Mouse (Mus musculus): Measurements from ENCODE around the gene Mdfic. TPM values are rescaled to one million over a fixed set of nuclear protein-coding genes. Genes with fewer than 3 reads are reported as not detected.
A peak's percentile ranks its signal among the peaks of the same experiment; 100 is the strongest.

Mdfic gene
- polyA plus RNA-seq, 1 experiment: 5.4 TPM

DNA sequence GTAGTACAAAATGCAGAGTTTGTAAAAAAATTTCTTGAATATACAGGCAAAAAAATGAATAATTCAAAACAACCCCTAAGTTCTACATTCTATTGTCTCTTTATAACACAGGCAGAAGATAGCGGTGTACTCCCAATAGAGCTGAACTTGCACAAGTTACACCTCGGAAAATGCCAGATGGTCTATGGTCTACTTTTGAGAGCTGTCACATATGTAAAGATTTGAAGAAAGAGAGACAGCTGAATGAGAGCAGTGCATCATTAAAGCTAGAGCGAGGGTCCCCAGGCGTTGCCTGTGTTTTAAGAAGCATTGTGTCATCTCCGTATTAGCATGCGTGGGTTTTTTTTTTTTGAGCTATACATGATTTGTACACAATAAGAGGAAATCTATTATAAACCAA lies 47.0 kb downstream of the Mdfic start:
- H3K36me3 ChIP-seq (ENCODE audit: control insufficient read depth, insufficient read depth, low read length, poor library complexity, severe bottlenecking): no peaks in the 10 kb centered on the region
- no peaks in the 10 kb centered on the region for H3K4me1 ChIP-seq (ENCODE audit: control insufficient read depth, insufficient read depth, low read length)
- H3K9me3 ChIP-seq (replicated peaks; ENCODE audit: control insufficient read depth, insufficient read depth, low read length, poor library complexity, severe bottlenecking): no peaks in the 10 kb centered on the region
- no peaks in the 10 kb centered on the region for H3K27me3 ChIP-seq (ENCODE audit: control insufficient read depth, insufficient read depth, low read length, poor library complexity, severe bottlenecking)
- no peak for TF ChIP-seq EP300 (IDR thresholded peaks at IDR 0.05; ENCODE audit: insufficient read depth, low read depth, low read length)
- no peak for TF ChIP-seq POLR2A (IDR thresholded peaks at IDR 0.05; ENCODE audit: insufficient read depth, low read length)
- TF ChIP-seq CTCF (IDR thresholded peaks at IDR 0.05; ENCODE audit: low read depth, low read length): no peak
- H3K27ac ChIP-seq (ENCODE audit: insufficient read depth, low read length): no peak overlapping the region
- H3K4me3 ChIP-seq (ENCODE audit: low read depth, low read length): no peak overlapping the region
- no peak overlapping the region for H3K9ac ChIP-seq (ENCODE audit: low read depth, poor library complexity, severe bottlenecking)

GRCm38 (mm10) chr6:15770128-15770527 lies 49.7 kb downstream of the Mdfic start:
- no peaks in the 10 kb centered on the region for H3K9me3 ChIP-seq (replicated peaks; ENCODE audit: control insufficient read depth, insufficient read depth, low read length, poor library complexity, severe bottlenecking)
- no peak overlapping the region for H3K4me3 ChIP-seq (ENCODE audit: low read depth, low read length)
- no peaks in the 10 kb centered on the region for H3K36me3 ChIP-seq (ENCODE audit: control insufficient read depth, insufficient read depth, low read length, poor library complexity, severe bottlenecking)
- H3K9ac ChIP-seq (ENCODE audit: low read depth, poor library complexity, severe bottlenecking): no peak overlapping the region
- no peaks in the 10 kb centered on the region for H3K27me3 ChIP-seq (ENCODE audit: control insufficient read depth, insufficient read depth, low read length, poor library complexity, severe bottlenecking)
- TF ChIP-seq CTCF (IDR thresholded peaks at IDR 0.05; ENCODE audit: low read depth, low read length): no peak
- no peak for TF ChIP-seq EP300 (IDR thresholded peaks at IDR 0.05; ENCODE audit: insufficient read depth, low read depth, low read length)
- no peak for TF ChIP-seq POLR2A (IDR thresholded peaks at IDR 0.05; ENCODE audit: insufficient read depth, low read length)
- no peaks in the 10 kb centered on the region for H3K4me1 ChIP-seq (ENCODE audit: control insufficient read depth, insufficient read depth, low read length)
- H3K27ac ChIP-seq (ENCODE audit: insufficient read depth, low read length): no peak overlapping the region

GRCm38 (mm10) chr6:15777070-15777469 lies 56.6 kb downstream of the Mdfic start:
- no peaks in the 10 kb centered on the region for H3K4me1 ChIP-seq (ENCODE audit: control insufficient read depth, insufficient read depth, low read length)
- H3K9ac ChIP-seq (ENCODE audit: low read depth, poor library complexity, severe bottlenecking): no peak overlapping the region
- no peak overlapping the region for H3K4me3 ChIP-seq (ENCODE audit: low read depth, low read length)
- no peaks in the 10 kb centered on the region for H3K36me3 ChIP-seq (ENCODE audit: control insufficient read depth, insufficient read depth, low read length, poor library complexity, severe bottlenecking)
- H3K9me3 ChIP-seq (replicated peaks; ENCODE audit: control insufficient read depth, insufficient read depth, low read length, poor library complexity, severe bottlenecking): no peaks in the 10 kb centered on the region
- H3K27ac ChIP-seq (ENCODE audit: insufficient read depth, low read length): no peak overlapping the region
- TF ChIP-seq EP300 (IDR thresholded peaks at IDR 0.05; ENCODE audit: insufficient read depth, low read depth, low read length) (no peak), POLR2A (IDR thresholded peaks at IDR 0.05; ENCODE audit: insufficient read depth, low read length) (no peak), CTCF (IDR thresholded peaks at IDR 0.05; ENCODE audit: low read depth, low read length) (no peak)
- H3K27me3 ChIP-seq (ENCODE audit: control insufficient read depth, insufficient read depth, low read length, poor library complexity, severe bottlenecking): no peaks in the 10 kb centered on the region

DNA sequence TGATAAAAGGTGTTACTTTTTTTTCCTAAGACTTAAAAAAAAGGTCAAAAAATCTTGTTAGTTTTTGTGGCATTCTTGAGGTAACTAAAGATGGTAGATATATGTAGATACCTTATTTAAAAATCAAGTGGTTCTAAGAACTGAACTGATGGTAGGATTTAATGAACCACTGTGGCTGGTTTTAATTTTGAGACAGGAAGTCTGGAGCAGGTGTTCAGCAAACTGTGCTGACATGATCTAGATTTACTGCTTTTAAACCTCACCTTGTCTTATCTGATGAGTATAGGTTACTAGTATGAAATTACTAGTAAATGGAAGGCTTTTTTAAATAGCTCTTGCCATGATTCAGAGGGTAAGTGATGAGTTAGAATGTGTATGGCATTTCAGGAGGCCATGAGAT lies 59.7 kb downstream of the Mdfic start:
- no peak for TF ChIP-seq CTCF (IDR thresholded peaks at IDR 0.05; ENCODE audit: low read depth, low read length)
- no peak for TF ChIP-seq EP300 (IDR thresholded peaks at IDR 0.05; ENCODE audit: insufficient read depth, low read depth, low read length)
- TF ChIP-seq POLR2A (IDR thresholded peaks at IDR 0.05; ENCODE audit: insufficient read depth, low read length): no peak
- no peak overlapping the region for H3K27ac ChIP-seq (ENCODE audit: insufficient read depth, low read length)
- no peaks in the 10 kb centered on the region for H3K9me3 ChIP-seq (replicated peaks; ENCODE audit: control insufficient read depth, insufficient read depth, low read length, poor library complexity, severe bottlenecking)
- H3K9ac ChIP-seq (ENCODE audit: low read depth, poor library complexity, severe bottlenecking): no peak overlapping the region
- H3K4me1 ChIP-seq (ENCODE audit: control insufficient read depth, insufficient read depth, low read length): no peaks in the 10 kb centered on the region
- no peak overlapping the region for H3K4me3 ChIP-seq (ENCODE audit: low read depth, low read length)
- H3K27me3 ChIP-seq (ENCODE audit: control insufficient read depth, insufficient read depth, low read length, poor library complexity, severe bottlenecking): no peaks in the 10 kb centered on the region
- H3K36me3 ChIP-seq (ENCODE audit: control insufficient read depth, insufficient read depth, low read length, poor library complexity, severe bottlenecking): no peaks in the 10 kb centered on the region

DNA sequence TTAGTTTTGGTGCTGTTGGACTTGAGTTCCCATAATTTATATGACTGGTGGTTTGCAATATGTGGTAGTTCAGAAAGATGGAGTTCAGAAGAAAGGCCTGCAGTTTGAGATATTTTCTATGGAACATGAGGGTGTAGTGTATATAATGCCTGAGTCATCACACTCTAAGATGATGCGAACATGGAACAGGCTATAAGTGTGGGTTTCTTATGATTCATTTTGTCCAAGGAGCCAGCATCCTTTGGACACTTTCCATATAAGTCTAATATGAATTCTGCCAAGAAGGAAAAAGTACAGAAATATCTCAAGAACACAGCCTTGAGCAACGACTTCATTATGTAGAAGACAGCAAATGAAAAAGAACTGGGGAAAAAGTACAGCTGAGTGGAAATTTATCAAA lies 60.2 kb downstream of the Mdfic start:
- Histone ChIP-seq H3K27me3 (ENCODE audit: control insufficient read depth, insufficient read depth, low read length, poor library complexity, severe bottlenecking) (no peaks in the 10 kb centered on the region), H3K9ac (ENCODE audit: low read depth, poor library complexity, severe bottlenecking) (no peak overlapping the region), H3K9me3 (replicated peaks; ENCODE audit: control insufficient read depth, insufficient read depth, low read length, poor library complexity, severe bottlenecking) (no peaks in the 10 kb centered on the region), H3K4me1 (ENCODE audit: control insufficient read depth, insufficient read depth, low read length) (no peaks in the 10 kb centered on the region), H3K4me3 (ENCODE audit: low read depth, low read length) (no peak overlapping the region), H3K27ac (ENCODE audit: insufficient read depth, low read length) (no peak overlapping the region), H3K36me3 (ENCODE audit: control insufficient read depth, insufficient read depth, low read length, poor library complexity, severe bottlenecking) (no peaks in the 10 kb centered on the region)
- no peak for TF ChIP-seq EP300 (IDR thresholded peaks at IDR 0.05; ENCODE audit: insufficient read depth, low read depth, low read length)
- TF ChIP-seq CTCF (IDR thresholded peaks at IDR 0.05; ENCODE audit: low read depth, low read length): no peak
- no peak for TF ChIP-seq POLR2A (IDR thresholded peaks at IDR 0.05; ENCODE audit: insufficient read depth, low read length)

- Histone ChIP-seq H3K27me3 (ENCODE audit: control insufficient read depth, insufficient read depth, low read length, poor library complexity, severe bottlenecking) (no peaks in the 10 kb centered on the region), H3K27ac (ENCODE audit: insufficient read depth, low read length) (no peak overlapping the region), H3K4me1 (ENCODE audit: control insufficient read depth, insufficient read depth, low read length) (no peaks in the 10 kb centered on the region), H3K9me3 (replicated peaks; ENCODE audit: control insufficient read depth, insufficient read depth, low read length, poor library complexity, severe bottlenecking) (no peaks in the 10 kb centered on the region), H3K36me3 (ENCODE audit: control insufficient read depth, insufficient read depth, low read length, poor library complexity, severe bottlenecking) (no peaks in the 10 kb centered on the region), H3K9ac (ENCODE audit: low read depth, poor library complexity, severe bottlenecking) (no peak overlapping the region), H3K4me3 (ENCODE audit: low read depth, low read length) (no peak overlapping the region)
- TF ChIP-seq POLR2A (IDR thresholded peaks at IDR 0.05; ENCODE audit: insufficient read depth, low read length) (no peak), CTCF (IDR thresholded peaks at IDR 0.05; ENCODE audit: low read depth, low read length) (peak; percentile 60), EP300 (IDR thresholded peaks at IDR 0.05; ENCODE audit: insufficient read depth, low read depth, low read length) (no peak)
These were observed 69.4 kb downstream of the Mdfic start for GRCm38 (mm10) chr6:15789523-15790500.

Measured in ES-Bruce4 (cell line).